Mouse (Mus musculus) spleen, postnatal 0 days (tissue): ENCODE results near the gene Prelp. TPM values are rescaled to one million over a fixed set of nuclear protein-coding genes. Genes with fewer than 3 reads are reported as not detected.

Experiments
- polyA plus RNA-seq: library from polyadenylated mRNA; unstranded; fragments of >200 nt; fragmentation: Nextera tagmentation; extraction: Ambion mirVana; gene quantifications from 2 replicates; pipeline ENCODE4 v1.2.1, GENCODE M21; 2015

The Prelp gene
- 1.2 and 1.5 TPM in 2 replicates for polyA plus RNA-seq

DNA sequence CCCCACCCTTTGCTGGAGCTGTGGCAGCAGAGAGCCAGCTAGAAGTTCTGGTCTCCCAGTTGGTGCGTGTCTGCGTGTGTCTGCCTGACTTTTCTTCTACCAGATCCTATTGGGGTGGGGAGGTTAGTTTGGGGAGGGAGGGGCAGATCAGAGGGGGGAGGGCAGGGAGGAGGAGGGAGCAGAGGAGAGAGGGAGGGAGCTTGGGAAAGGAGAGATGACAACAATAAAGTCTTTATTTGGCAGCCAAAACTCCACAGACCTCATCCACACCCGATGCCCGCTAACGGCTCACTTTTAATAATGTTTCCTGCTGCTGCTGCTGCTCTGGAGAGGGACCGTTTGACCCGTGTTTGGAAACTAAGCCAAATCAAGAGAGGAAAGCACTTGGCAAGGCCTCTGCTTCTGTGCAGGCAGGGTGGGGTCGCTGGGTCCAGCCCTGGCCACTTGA lies at the start of gene Prelp:
Gene Prelp (minus strand): TSS at position 111 of the 448 bp plus-strand sequence.

GRCm38 (mm10) chr1:133907949-133908658 lies 13.1 kb downstream of the Prelp start, which contains the start of gene Optc:
Gene Optc (minus strand): TSS chr1:133907999.

Other genes with a start within 250 kb of the Prelp start
- gene Lax1, start 231.3 kb downstream of the Prelp start, polyA plus RNA-seq, result 1.9 and 3.2 TPM in 2 replicates
- 19.6 and 24.9 TPM in 2 replicates for gene Atp2b4, start 120.4 kb downstream of the Prelp start, polyA plus RNA-seq
- not detected in 2 replicates for gene Optc, start 13.4 kb downstream of the Prelp start, polyA plus RNA-seq
- 5.7 and 8.8 TPM in 2 replicates for gene Fmod, start 115.8 kb upstream of the Prelp start, polyA plus RNA-seq
- 102 and 120 TPM in 2 replicates for gene Btg2, start 157.7 kb upstream of the Prelp start, polyA plus RNA-seq
- 0.25 and 0.38 TPM in 2 replicates for gene Chit1, start 189.8 kb upstream of the Prelp start, polyA plus RNA-seq